Mouse (Mus musculus): Measurements from ENCODE around the gene Tcf7l1.

DNA sequence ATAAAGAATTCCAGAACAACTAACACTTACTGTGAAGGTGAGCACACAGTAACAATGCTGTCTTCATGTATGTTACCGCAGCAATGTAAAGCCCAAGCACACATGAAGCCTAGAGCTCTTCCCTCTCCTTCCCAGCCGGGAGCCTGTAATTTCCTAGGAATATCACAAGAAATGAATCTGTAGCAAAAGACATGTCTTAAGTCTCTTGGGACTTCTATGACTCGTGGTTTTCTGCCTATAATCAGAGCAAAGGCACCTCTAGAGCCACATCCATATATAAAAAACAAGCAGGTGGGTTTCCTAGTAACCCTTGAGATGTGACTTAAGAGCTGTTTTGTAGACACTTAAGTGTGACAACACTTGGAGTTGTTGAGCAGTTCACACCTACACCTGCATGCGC lies 48.7 kb upstream of the Tcf7l1 start:
- no peak for TF ChIP-seq EP300 (IDR thresholded peaks at IDR 0.05; ENCODE audit: low read depth)
- TF ChIP-seq CTCF (IDR thresholded peaks at IDR 0.05; ENCODE audit: low read depth) = no peak
